Mouse (Mus musculus) adrenal gland, adult 2 months (tissue): ENCODE data around the gene Gal3st2c. TPM values are rescaled to one million over a fixed set of nuclear protein-coding genes. Genes with fewer than 3 reads are reported as not detected.
"Not testable (repeated sequence)": the region's sequence is repeated elsewhere in the genome, so short reads cannot be mapped to it uniquely, and the experiment has no call there.

Source experiments
- DNase-seq: peaks from one replicate; pipeline ENCODE4 v3.0.0; 2021
- long read RNA-seq: library from polyadenylated mRNA; stranded (forward); transcript quantifications from one replicate; pipeline ENCODE4 v2.0.0, GENCODE M21; 2021
- polyA plus RNA-seq: library from polyadenylated mRNA; depleted of rRNA; stranded (reverse); fragments of >200 nt; gene quantifications from 2 replicates; pipeline ENCODE4 v1.2.3, GENCODE M21; 2012; rRNA removed
- total RNA-seq, 2 experiments: library from RNA; stranded (reverse); gene quantifications; 2 replicates each; pipeline ENCODE4 v1.2.3; 2021

The Gal3st2c gene
- total RNA-seq: under 1 TPM; 0.09 to 0.17 TPM
- polyA plus RNA-seq: 0.01 TPM in 1 of 2 replicates, not detected in the other
- long read RNA-seq: 0 reads

GRCm38 (mm10) chr1:93990209-93990608 is at the start of gene Gal3st2c:
Gene Gal3st2c, plus strand, starts transcription at chr1:93990509.
- DNase-seq: not testable (repeated sequence)

GRCm38 (mm10) chr1:93949087-93949486 is 41.2 kb upstream of the Gal3st2c start:
- DNase-seq: not testable (repeated sequence)

GRCm38 (mm10) chr1:93966489-93966888 is 23.8 kb upstream of the Gal3st2c start:
- DNase-seq: not testable (repeated sequence)

- not testable (repeated sequence) for DNase-seq
These were observed 19.9 kb upstream of the Gal3st2c start for GRCm38 (mm10) chr1:93970380-93970779.

GRCm38 (mm10) chr1:93970797-93971196 is 19.5 kb upstream of the Gal3st2c start:
- DNase-seq: not testable (repeated sequence)

- not testable (repeated sequence) for DNase-seq
These were observed 14.5 kb upstream of the Gal3st2c start for GRCm38 (mm10) chr1:93975764-93976163.

- DNase-seq: not testable (repeated sequence)
These were observed 12.0 kb upstream of the Gal3st2c start for GRCm38 (mm10) chr1:93978287-93978686.

GRCm38 (mm10) chr1:93980932-93981331 is 9.4 kb upstream of the Gal3st2c start:
- not testable (repeated sequence) for DNase-seq

GRCm38 (mm10) chr1:93986167-93986566 is 4.1 kb upstream of the Gal3st2c start:
- DNase-seq: no peak

- peak; percentile 66 for DNase-seq
These were observed 1.5 kb upstream of the Gal3st2c start for GRCm38 (mm10) chr1:93988786-93989185.

GRCm38 (mm10) chr1:93991068-93991467 is 759 bp downstream of the Gal3st2c start:
- DNase-seq: not testable (repeated sequence)

GRCm38 (mm10) chr1:93991491-93991890 is 1.2 kb downstream of the Gal3st2c start:
- not testable (repeated sequence) for DNase-seq

GRCm38 (mm10) chr1:94001023-94001422 is 10.7 kb downstream of the Gal3st2c start:
- DNase-seq: no peak

GRCm38 (mm10) chr1:94005954-94006506 is 15.7 kb downstream of the Gal3st2c start:
- DNase-seq: not testable (repeated sequence)

GRCm38 (mm10) chr1:94008826-94009225 is 18.5 kb downstream of the Gal3st2c start:
- DNase-seq: not testable (repeated sequence)

GRCm38 (mm10) chr1:94011643-94012042 is 21.3 kb downstream of the Gal3st2c start:
- DNase-seq: no peak

- DNase-seq: no peak
These were observed 29.8 kb downstream of the Gal3st2c start, which contains the start of gene Neu4 for GRCm38 (mm10) chr1:94020151-94020550. Gene Neu4, plus strand, starts transcription at chr1:94020451.

- no peak for DNase-seq
These were observed 37.3 kb downstream of the Gal3st2c start for GRCm38 (mm10) chr1:94027506-94028108.

GRCm38 (mm10) chr1:94028741-94029140 is 38.4 kb downstream of the Gal3st2c start:
- peak; percentile 72 for DNase-seq

- DNase-seq: peak; percentile 17
These were observed 42.8 kb downstream of the Gal3st2c start for GRCm38 (mm10) chr1:94033075-94033602.

GRCm38 (mm10) chr1:94034984-94035743 is 44.9 kb downstream of the Gal3st2c start:
- peak; percentile 95 for DNase-seq

- no peak for DNase-seq
These were observed 50.1 kb downstream of the Gal3st2c start for GRCm38 (mm10) chr1:94040391-94040790.
